Mouse (Mus musculus) heart, embryonic 15.5 days (tissue): Measurements from ENCODE around the gene Foxe1. TPM values are rescaled to one million over a fixed set of nuclear protein-coding genes. Genes with fewer than 3 reads are reported as not detected.
A peak's percentile ranks its signal among the peaks of the same experiment; 100 is the strongest.

Experiments used
- ATAC-seq: fragments of 200-750 bp; cut with Nextera tagmentation; replicated peaks from 2 replicates; pipeline ENCODE4 v1.8.0; 2017; ENCODE audit warnings: low read depth, moderate TSS enrichment; ENCODE audit not compliant: insufficient number of reproducible peaks, insufficient read depth, low FRiP score
- H3K27ac ChIP-seq: fragments of 300-500 bp; sonication (generic); 2 replicates; pipeline ENCODE4 v1.5.1; 2015; ENCODE audit warnings: mild to moderate bottlenecking, inconsistent platforms
- H3K27me3 ChIP-seq: fragments of 300-500 bp; sonication (generic); 2 replicates; pipeline ENCODE4 v1.6.1; 2015; ENCODE audit warnings: inconsistent platforms
- H3K36me3 ChIP-seq: fragments of 300-500 bp; sonication (generic); 2 replicates; pipeline ENCODE4 v1.6.1; 2015; ENCODE audit warnings: mild to moderate bottlenecking, inconsistent platforms
- H3K4me1 ChIP-seq: fragments of 300-500 bp; sonication (generic); replicated peaks from 2 replicates; pipeline ENCODE4 v1.6.1; 2015; ENCODE audit warnings: inconsistent platforms
- H3K4me2 ChIP-seq: fragments of 300-500 bp; sonication (generic); 2 replicates; pipeline ENCODE4 v1.6.1; 2015; ENCODE audit warnings: inconsistent platforms, mild to moderate bottlenecking, moderate library complexity
- H3K4me3 ChIP-seq: fragments of 300-500 bp; sonication (generic); 2 replicates; pipeline ENCODE4 v1.5.1; 2015; ENCODE audit warnings: mild to moderate bottlenecking, inconsistent platforms
- H3K9ac ChIP-seq: fragments of 300-500 bp; sonication (generic); 2 replicates; pipeline ENCODE4 v1.6.1; 2015; ENCODE audit warnings: mild to moderate bottlenecking, inconsistent platforms
- H3K9me3 ChIP-seq: fragments of 300-500 bp; sonication (generic); replicated peaks from 2 replicates; pipeline ENCODE4 v1.6.1; 2016; ENCODE audit warnings: inconsistent platforms
- WGBS: fragments of 180-500 bp; shearing (Covaris S2); methylation state at CpG from one replicate; pipeline ENCODE4 v1.1.7; 2015; ENCODE audit warnings: mixed read lengths; 5-methylcytosine and 5-hydroxymethylcytosine counted together
- polyA plus RNA-seq: library from polyadenylated mRNA; unstranded; fragments of >200 nt; fragmentation: Nextera tagmentation; extraction: Ambion mirVana; gene quantifications from 2 replicates; pipeline ENCODE4 v1.2.1, GENCODE M21; 2015

The Foxe1 gene
- polyA plus RNA-seq, 1 experiment from 2014 or later, result not detected

GRCm38 (mm10) chr4:46337990-46338389 is 5.4 kb upstream of the Foxe1 start:
- no peaks in the 10 kb centered on the region for H3K9me3 ChIP-seq
- no peak; the same call in 1 of the 2 replicates for ATAC-seq
- no peak overlapping the region for H3K27ac ChIP-seq
- no peak overlapping the region for H3K9ac ChIP-seq
- H3K4me1 ChIP-seq, result peaks cover 18% of the 10 kb centered on the region
- no peaks in the 10 kb centered on the region for H3K36me3 ChIP-seq
- H3K27me3 ChIP-seq, result peaks cover 79% of the 10 kb centered on the region
- WGBS, result 2% methylated on average over 3 of the region's 3 CpGs
- H3K4me3 ChIP-seq, result no peak overlapping the region
- H3K4me2 ChIP-seq, result no peak overlapping the region

- no peaks in the 10 kb centered on the region for H3K9me3 ChIP-seq
- H3K36me3 ChIP-seq, result no peaks in the 10 kb centered on the region
- H3K4me3 ChIP-seq, result no peak overlapping the region
- H3K27ac ChIP-seq, result no peak overlapping the region
- WGBS, result 24% methylated on average over 10 of the region's 10 CpGs
- H3K4me2 ChIP-seq, result no peak overlapping the region
- no peak overlapping the region for H3K9ac ChIP-seq
- H3K4me1 ChIP-seq, result peaks cover 26% of the 10 kb centered on the region
- no peak for ATAC-seq
- H3K27me3 ChIP-seq, result peaks cover 85% of the 10 kb centered on the region
These were observed 4.4 kb upstream of the Foxe1 start for GRCm38 (mm10) chr4:46339026-46339425.

DNA sequence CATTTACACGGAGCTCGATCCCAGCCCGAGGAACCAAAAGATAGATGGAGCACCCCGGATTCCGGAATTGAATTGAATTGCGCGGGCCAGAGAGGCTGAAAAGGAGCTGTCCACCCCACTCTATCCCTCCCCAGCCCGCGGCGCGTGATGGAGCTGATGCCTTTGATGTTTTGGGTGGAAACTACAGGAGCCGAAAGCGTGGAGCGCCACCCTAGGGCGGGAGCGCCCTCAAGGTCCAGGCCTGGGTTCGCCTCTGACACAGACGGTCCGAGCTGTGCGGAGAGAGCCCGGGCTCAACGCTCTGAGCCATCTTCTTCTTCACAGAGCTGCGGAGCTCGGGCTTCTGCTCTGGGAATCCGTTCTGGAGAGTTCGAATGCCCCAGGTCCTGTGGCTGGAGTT is 3.8 kb upstream of the Foxe1 start:
- peaks cover 90% of the 10 kb centered on the region for H3K27me3 ChIP-seq
- H3K4me1 ChIP-seq, result peaks cover 32% of the 10 kb centered on the region
- H3K27ac ChIP-seq, result no peak overlapping the region
- H3K9me3 ChIP-seq, result no peaks in the 10 kb centered on the region
- 2% methylated on average over 26 of the region's 26 CpGs for WGBS
- no peak overlapping the region for H3K4me2 ChIP-seq
- no peak for ATAC-seq
- no peak overlapping the region for H3K9ac ChIP-seq
- H3K4me3 ChIP-seq, result no peak overlapping the region
- no peaks in the 10 kb centered on the region for H3K36me3 ChIP-seq

DNA sequence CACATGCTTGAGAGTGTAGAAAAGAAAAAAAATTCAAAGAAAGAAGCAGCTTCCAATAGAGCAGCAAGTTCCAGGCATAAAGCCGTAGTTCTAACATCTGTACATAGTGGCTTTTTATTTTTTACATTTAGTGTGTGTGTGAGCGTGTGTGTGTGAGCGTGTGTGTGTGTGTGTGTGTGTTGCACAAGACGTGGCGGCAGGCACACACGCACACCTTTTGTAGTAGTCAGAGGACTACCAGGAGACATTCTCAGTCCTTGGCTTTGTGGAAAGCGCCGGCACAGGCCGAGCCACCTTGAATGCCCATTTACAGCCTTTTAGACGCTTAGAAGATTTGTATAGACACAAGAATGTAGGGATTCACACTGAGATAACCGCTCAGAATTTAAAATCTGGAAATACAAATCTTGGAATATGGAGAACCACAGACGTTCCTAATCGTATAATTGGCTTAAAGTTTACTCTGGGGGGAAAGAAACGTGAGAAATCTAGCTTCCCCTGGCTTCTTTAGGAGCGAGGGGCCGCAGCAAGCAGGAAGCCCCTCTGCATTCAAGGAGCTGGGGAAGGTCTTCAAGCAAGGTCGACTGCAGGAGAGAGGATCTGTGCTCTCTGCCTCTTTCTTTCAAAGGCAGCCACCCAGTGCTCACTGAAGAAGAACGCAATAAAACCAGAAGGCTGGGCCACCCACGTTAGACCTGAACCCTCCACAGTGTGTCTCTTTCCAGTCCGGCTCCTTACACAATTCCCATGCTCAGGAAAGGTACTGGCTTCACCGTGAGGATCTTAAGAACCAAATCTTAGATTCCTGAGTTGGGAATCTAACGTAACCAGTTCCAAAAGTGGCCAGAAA is 1.4 kb upstream of the Foxe1 start:
- Histone ChIP-seq H3K4me3 (peak overlapping the region; percentile 43; the same call in 1 of the 2 replicates), H3K4me1 (peaks cover 36% of the 10 kb centered on the region), H3K27ac (no peak overlapping the region), H3K9me3 (no peaks in the 10 kb centered on the region), H3K4me2 (no peak overlapping the region; the same call in 1 of the 2 replicates), H3K27me3 (peaks cover 100% of the 10 kb centered on the region), H3K9ac (no peak overlapping the region), H3K36me3 (no peaks in the 10 kb centered on the region)
- WGBS, result 18% methylated on average over 22 of the region's 22 CpGs
- ATAC-seq, result no peak

DNA sequence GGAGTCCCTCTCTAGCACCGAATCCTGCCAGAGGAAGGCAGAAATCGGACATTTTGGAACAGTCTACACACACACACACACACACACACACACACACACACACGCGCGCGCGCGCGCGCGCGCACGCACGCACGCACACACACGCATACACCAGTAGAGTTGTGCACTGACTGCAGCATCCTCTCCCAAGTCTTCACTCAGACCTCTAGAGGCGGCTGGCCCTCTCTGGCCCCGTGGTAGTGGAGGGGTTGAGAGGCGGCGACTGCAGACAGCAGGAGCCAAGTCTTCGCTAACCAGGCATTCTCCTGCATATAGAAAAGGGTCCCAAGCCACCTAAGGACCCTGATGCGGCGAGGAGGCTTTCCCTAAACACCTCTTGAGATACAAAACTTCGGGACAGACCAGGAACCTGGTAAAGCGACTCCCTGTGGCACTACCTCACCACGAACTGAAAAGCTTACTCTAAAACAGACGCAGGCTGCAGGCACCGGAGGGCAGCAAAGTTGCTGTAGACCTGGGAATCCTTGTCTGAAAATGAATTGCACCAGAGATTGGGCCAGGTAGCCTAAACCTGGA is 610 bp upstream of the Foxe1 start:
- H3K9me3 ChIP-seq, result no peaks in the 10 kb centered on the region
- H3K27ac ChIP-seq, result no peak overlapping the region
- no peak overlapping the region for H3K9ac ChIP-seq
- no peaks in the 10 kb centered on the region for H3K36me3 ChIP-seq
- H3K4me2 ChIP-seq, result peak overlapping the region; percentile 29
- H3K4me1 ChIP-seq, result peaks cover 35% of the 10 kb centered on the region
- H3K4me3 ChIP-seq, result peak overlapping the region; percentile 43
- peaks cover 100% of the 10 kb centered on the region for H3K27me3 ChIP-seq
- ATAC-seq, result no peak
- 1% methylated on average over 28 of the region's 28 CpGs for WGBS

- Histone ChIP-seq H3K4me3 (peak overlapping the region; percentile 43), H3K27me3 (peaks cover 100% of the 10 kb centered on the region), H3K9ac (no peak overlapping the region), H3K27ac (no peak overlapping the region), H3K4me2 (peak overlapping the region; percentile 61), H3K36me3 (no peaks in the 10 kb centered on the region), H3K4me1 (peaks cover 25% of the 10 kb centered on the region), H3K9me3 (no peaks in the 10 kb centered on the region)
- ATAC-seq, result no peak
- WGBS, result 1% methylated on average over 51 of the region's 51 CpGs
These were observed 879 bp downstream of the Foxe1 start for GRCm38 (mm10) chr4:46344288-46344687.

DNA sequence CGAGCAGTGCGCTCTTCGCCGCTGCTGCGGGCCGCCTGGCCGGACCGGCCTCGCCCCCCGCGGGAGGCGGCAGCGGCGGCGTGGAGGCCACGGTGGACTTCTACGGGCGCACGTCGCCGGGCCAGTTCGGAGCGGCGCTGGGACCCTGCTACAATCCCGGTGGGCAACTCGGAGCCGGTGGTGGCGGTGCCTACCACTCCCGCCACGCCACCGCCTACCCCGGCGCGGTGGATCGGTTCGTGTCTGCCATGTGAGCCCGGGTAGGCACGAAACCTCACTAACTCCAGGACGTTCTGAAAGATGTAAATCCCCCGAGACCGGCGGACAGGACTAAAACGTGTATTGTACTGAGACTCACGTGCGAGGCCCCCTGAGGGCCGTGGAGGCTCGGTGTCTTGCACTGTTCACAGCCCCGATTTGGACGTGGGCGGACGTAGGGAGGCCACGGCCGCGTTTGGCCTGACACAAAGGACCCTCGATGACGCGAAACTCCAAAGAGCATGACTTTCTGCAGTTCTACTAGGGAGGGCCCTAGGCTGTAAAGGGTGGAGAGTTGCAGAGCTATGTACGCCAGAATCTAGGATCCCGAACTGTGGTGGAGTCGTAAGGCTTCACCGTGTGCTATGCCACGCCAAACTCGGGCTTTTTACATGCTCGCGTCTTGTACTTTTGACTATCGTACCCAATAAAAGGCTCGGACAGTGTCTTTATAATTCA is 1.8 kb downstream of the Foxe1 start:
- H3K4me2 ChIP-seq, result peak overlapping the region; percentile 61
- ATAC-seq, result 0 out of 2 replicates have a peak, but pooled peaks have one; percentile 15
- peaks cover 22% of the 10 kb centered on the region for H3K4me1 ChIP-seq
- H3K27me3 ChIP-seq, result peaks cover 100% of the 10 kb centered on the region
- peak overlapping the region; percentile 43 for H3K4me3 ChIP-seq
- H3K9ac ChIP-seq, result no peak overlapping the region
- WGBS, result 4% methylated on average over 66 of the region's 67 CpGs
- no peaks in the 10 kb centered on the region for H3K36me3 ChIP-seq
- H3K9me3 ChIP-seq, result no peaks in the 10 kb centered on the region
- H3K27ac ChIP-seq, result no peak overlapping the region

GRCm38 (mm10) chr4:46345773-46346100 is 2.3 kb downstream of the Foxe1 start:
- ATAC-seq, result no peak
- peaks cover 100% of the 10 kb centered on the region for H3K27me3 ChIP-seq
- no peak overlapping the region for H3K4me3 ChIP-seq
- H3K9me3 ChIP-seq, result no peaks in the 10 kb centered on the region
- H3K27ac ChIP-seq, result no peak overlapping the region
- 26% methylated on average over 3 of the region's 3 CpGs for WGBS
- no peak overlapping the region for H3K4me2 ChIP-seq
- H3K9ac ChIP-seq, result no peak overlapping the region
- no peaks in the 10 kb centered on the region for H3K36me3 ChIP-seq
- H3K4me1 ChIP-seq, result peaks cover 22% of the 10 kb centered on the region

- no peak overlapping the region for H3K27ac ChIP-seq
- peaks cover 100% of the 10 kb centered on the region for H3K27me3 ChIP-seq
- no peaks in the 10 kb centered on the region for H3K9me3 ChIP-seq
- H3K4me2 ChIP-seq, result no peak overlapping the region
- no peak for ATAC-seq
- no peak overlapping the region for H3K4me3 ChIP-seq
- H3K36me3 ChIP-seq, result no peaks in the 10 kb centered on the region
- H3K9ac ChIP-seq, result no peak overlapping the region
- H3K4me1 ChIP-seq, result peaks cover 22% of the 10 kb centered on the region
- WGBS, result 23% methylated on average over 6 of the region's 6 CpGs
These were observed 2.8 kb downstream of the Foxe1 start for GRCm38 (mm10) chr4:46346221-46346620.

DNA sequence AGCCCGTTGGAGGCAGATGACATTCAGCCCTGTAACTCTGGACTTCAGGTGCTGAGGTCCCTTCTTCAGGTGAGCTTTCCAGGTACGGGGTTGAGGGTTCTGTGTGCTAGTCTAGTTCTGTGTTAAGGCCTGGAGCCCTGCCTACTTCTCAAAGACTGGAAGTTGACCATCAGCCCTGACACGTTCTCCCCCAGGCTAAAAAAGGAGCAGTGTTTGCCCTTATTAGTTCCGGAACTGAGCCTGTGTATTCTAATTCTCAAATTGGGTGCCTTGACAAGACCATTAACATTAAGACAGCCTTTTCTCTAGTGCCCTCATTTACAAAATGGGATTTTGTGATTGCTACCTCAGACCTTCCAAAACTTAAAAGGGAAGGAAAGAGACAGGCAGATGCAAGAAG is 3.7 kb downstream of the Foxe1 start:
- H3K36me3 ChIP-seq, result no peaks in the 10 kb centered on the region
- peaks cover 22% of the 10 kb centered on the region for H3K4me1 ChIP-seq
- no peak overlapping the region for H3K4me3 ChIP-seq
- no peaks in the 10 kb centered on the region for H3K9me3 ChIP-seq
- WGBS, result 7% methylated on average over 4 of the region's 4 CpGs
- no peak overlapping the region for H3K27ac ChIP-seq
- H3K9ac ChIP-seq, result no peak overlapping the region
- ATAC-seq, result no peak
- H3K27me3 ChIP-seq, result peaks cover 100% of the 10 kb centered on the region
- H3K4me2 ChIP-seq, result no peak overlapping the region
